ENCODE assay signal across 9 mouse cellular contexts in the genomic region with DNA sequence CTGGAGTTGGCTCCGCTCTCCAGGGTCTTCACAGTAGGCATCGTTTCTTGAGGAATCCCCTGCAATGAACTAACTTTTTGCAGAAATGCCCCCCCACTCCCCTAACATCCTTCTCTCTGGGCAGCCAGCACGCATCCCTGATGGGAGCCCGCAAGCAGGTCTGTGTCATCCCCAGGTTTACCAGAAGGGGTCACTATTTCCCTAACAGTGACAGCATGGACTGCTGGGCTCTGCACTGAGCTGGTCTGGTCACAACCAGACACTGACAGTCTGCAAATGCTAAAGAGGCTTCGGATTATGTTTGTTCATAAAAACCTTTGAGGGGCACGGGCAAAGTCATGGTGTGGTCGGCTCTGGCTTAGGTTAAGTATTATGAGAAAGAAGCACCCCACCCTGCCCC.
DNase-seq lines count a peak whose midpoint lies in the region; ATAC-seq and TF ChIP-seq lines count a peak whose summit lies in the region.
"Had no signal": no experiment of that assay in that cellular context is flagged by ENCODE, and none has a peak within 500 bp of the region (broad histone marks: within the 10 kb centered on the region; RNA-seq: fewer than 3 reads in every experiment).

No protein-coding gene starts in this region.

- no peak overlapping the region for H3K4me2 ChIP-seq in heart, embryonic 12.5 days
- no peak overlapping the region for H3K4me2 ChIP-seq in kidney, postnatal 0 days (ENCODE audit: low read length)
- no peak overlapping the region for H3K4me2 ChIP-seq in stomach, embryonic 14.5 days (replicated peaks; ENCODE audit: low read depth, low read length)
- H3K4me2 ChIP-seq: limb, embryonic 15.5 days had no signal

- no peak overlapping the region for H3K27ac ChIP-seq in heart, embryonic 12.5 days (ENCODE audit: poor library complexity, severe bottlenecking)
- no peak overlapping the region for H3K27ac ChIP-seq in kidney, postnatal 0 days
- H3K27ac ChIP-seq in liver, adult 2 months (replicated peaks; ENCODE audit: insufficient read depth, low read depth, low read length) = no peak overlapping the region
- no peak overlapping the region for H3K27ac ChIP-seq in stomach, embryonic 14.5 days (ENCODE audit: low read length)
- H3K27ac ChIP-seq: limb, embryonic 15.5 days had no signal

- H3K9me3 ChIP-seq in heart, embryonic 12.5 days (replicated peaks) = no peaks in the 10 kb centered on the region
- no peaks in the 10 kb centered on the region for H3K9me3 ChIP-seq in kidney, postnatal 0 days (replicated peaks; ENCODE audit: low read length)
- H3K9me3 ChIP-seq in stomach, embryonic 14.5 days (ENCODE audit: control insufficient read depth, low read depth, low read length) = no peaks in the 10 kb centered on the region
- H3K9me3 ChIP-seq: limb, embryonic 15.5 days had no signal

- no peaks in the 10 kb centered on the region for H3K79me2 ChIP-seq in liver, adult 2 months (ENCODE audit: control insufficient read depth, insufficient read depth, low read length)

- peak; percentile 81 for ATAC-seq in erythroblast, adult 5-6 weeks (replicated peaks; ENCODE audit: low FRiP score, poor library complexity, severe bottlenecking)
- ATAC-seq in heart, embryonic 12.5 days (ENCODE audit: insufficient number of reproducible peaks, low FRiP score) = peak; percentile 52; the same call in 1 of the 2 replicates
- ATAC-seq in kidney, postnatal 0 days (replicated peaks; ENCODE audit: low FRiP score, low read depth) = peak; percentile 85
- ATAC-seq in stomach, embryonic 14.5 days (ENCODE audit: insufficient number of reproducible peaks, insufficient read depth, low FRiP score, low read depth) = peak; percentile 56

- TF ChIP-seq CTCF in brain, embryonic 14.5 days (IDR thresholded peaks at IDR 0.05; ENCODE audit: borderline replicate concordance, extremely low read depth, insufficient read depth, insufficient read length) = peak; percentile 92
- peak; percentile 95 for TF ChIP-seq CTCF in kidney, postnatal 0 days (IDR thresholded peaks at IDR 0.05; ENCODE audit: low read depth)
- peak; percentile 91 for TF ChIP-seq CTCF in liver, adult 2 months (IDR thresholded peaks at IDR 0.05; ENCODE audit: low read depth, low read length)

- peaks cover 31% of the 10 kb centered on the region for H3K4me1 ChIP-seq in heart, embryonic 12.5 days (replicated peaks)
- no peaks in the 10 kb centered on the region for H3K4me1 ChIP-seq in kidney, postnatal 0 days (replicated peaks; ENCODE audit: insufficient read depth, low read length)
- no peaks in the 10 kb centered on the region for H3K4me1 ChIP-seq in liver, adult 2 months (ENCODE audit: control insufficient read depth, insufficient read depth, low read length)
- no peaks in the 10 kb centered on the region for H3K4me1 ChIP-seq in stomach, embryonic 14.5 days (ENCODE audit: control insufficient read depth, insufficient read depth, low read length)

- H3K36me3 ChIP-seq in heart, embryonic 12.5 days = no peaks in the 10 kb centered on the region
- no peaks in the 10 kb centered on the region for H3K36me3 ChIP-seq in kidney, postnatal 0 days (ENCODE audit: insufficient read depth, low read length)
- no peaks in the 10 kb centered on the region for H3K36me3 ChIP-seq in liver, adult 2 months (ENCODE audit: control insufficient read depth, insufficient read depth, low read length)
- H3K36me3 ChIP-seq in stomach, embryonic 14.5 days (ENCODE audit: control insufficient read depth, insufficient read depth, low read length) = no peaks in the 10 kb centered on the region
- H3K36me3 ChIP-seq: limb, embryonic 15.5 days had no signal

- WGBS in heart, embryonic 12.5 days = 12% methylated on average over 7 of the region's 7 CpGs
- 17% methylated on average over 7 of the region's 7 CpGs for WGBS in kidney, postnatal 0 days
- 15% methylated on average over 7 of the region's 7 CpGs for WGBS in liver, adult 2 months
- 16% methylated on average over 7 of the region's 7 CpGs for WGBS in stomach, embryonic 14.5 days

- no peak overlapping the region for H3K4me3 ChIP-seq in heart, embryonic 12.5 days
- no peak overlapping the region for H3K4me3 ChIP-seq in kidney, postnatal 0 days (replicated peaks; ENCODE audit: low read depth, low read length)
- no peak overlapping the region for H3K4me3 ChIP-seq in liver, adult 2 months (ENCODE audit: insufficient read depth, low read depth, low read length)
- no peak overlapping the region for H3K4me3 ChIP-seq in stomach, embryonic 14.5 days (ENCODE audit: low read depth, low read length)
- H3K4me3 ChIP-seq: limb, embryonic 15.5 days had no signal

- DNase-seq in CD8-positive naive resting alpha-beta T cell, adult 2 months (ENCODE audit: low read depth in 2 of 2, low spot score in 2 of 2) = peak; percentile 50 to 58
- peak; percentile 90 for DNase-seq in brain, embryonic 14.5 days (ENCODE audit: low read depth)
- peak; percentile 89 for DNase-seq in kidney, postnatal 0 days (ENCODE audit: low spot score)
- peak; percentile 39 for DNase-seq in liver, adult 2 months (ENCODE audit: extremely low read depth, low read depth, low spot score)
- peak; percentile 83 for DNase-seq in neural tube, embryonic 10.5 days (ENCODE audit: extremely low spot score, low spot score)

- peaks cover 15% of the 10 kb centered on the region for H3K27me3 ChIP-seq in heart, embryonic 12.5 days (replicated peaks)
- H3K27me3 ChIP-seq in kidney, postnatal 0 days (ENCODE audit: insufficient read depth, low read length) = no peaks in the 10 kb centered on the region
- no peaks in the 10 kb centered on the region for H3K27me3 ChIP-seq in liver, adult 2 months (ENCODE audit: control insufficient read depth, insufficient read depth, low read length)
- H3K27me3 ChIP-seq in stomach, embryonic 14.5 days (ENCODE audit: control insufficient read depth, insufficient read depth, low read length) = no peaks in the 10 kb centered on the region

- TF ChIP-seq POLR2A in brain, embryonic 14.5 days (IDR thresholded peaks at IDR 0.05; ENCODE audit: borderline replicate concordance, extremely low read depth, insufficient read depth, insufficient read length, poor library complexity, severe bottlenecking) = no peak
- TF ChIP-seq POLR2A in liver, adult 2 months (IDR thresholded peaks at IDR 0.05; ENCODE audit: extremely low read depth, insufficient read depth, low read length) = no peak

- H3K9ac ChIP-seq in heart, embryonic 12.5 days = no peak overlapping the region
- no peak overlapping the region for H3K9ac ChIP-seq in kidney, postnatal 0 days (ENCODE audit: low read depth, low read length)
- H3K9ac ChIP-seq in liver, adult 2 months (ENCODE audit: low read depth, low read length) = no peak overlapping the region
- H3K9ac ChIP-seq in stomach, embryonic 14.5 days (replicated peaks; ENCODE audit: low read depth, low read length) = no peak overlapping the region
- H3K9ac ChIP-seq: limb, embryonic 15.5 days had no signal

Comparison
In these comparisons a context has a peak if more than half of its experiments do, and no peak if none do; other contexts are left out.
1. DNase-seq: peak in every context shown above with its lines; median percentile 90 in brain, embryonic 14.5 days; 89 in kidney, postnatal 0 days; 83 in neural tube, embryonic 10.5 days; 54 in CD8-positive naive resting alpha-beta T cell, adult 2 months; 39 in liver, adult 2 months.